ENCODE assay signal across 10 mouse cellular contexts in genomic region chr6:136469807-136470206, GRCm38 (mm10). TPM values are rescaled to one million over a fixed set of nuclear protein-coding genes. Genes with fewer than 3 reads are reported as not detected.
DNase-seq lines count a peak whose midpoint lies in the region; ATAC-seq and TF ChIP-seq lines count a peak whose summit lies in the region.
"Had no signal": no experiment of that assay in that cellular context is flagged by ENCODE, and none has a peak within 500 bp of the region (broad histone marks: within the 10 kb centered on the region; RNA-seq: fewer than 3 reads in every experiment).

No protein-coding gene starts in this region.

- no peak overlapping the region for H3K4me3 ChIP-seq in heart, embryonic 13.5 days
- peak overlapping the region; percentile 73 for H3K4me3 ChIP-seq in E14TG2a.4 (replicated peaks; ENCODE audit: low read length)
- no peak overlapping the region for H3K4me3 ChIP-seq in forebrain, embryonic 16.5 days (replicated peaks; ENCODE audit: low read length)
- H3K4me3 ChIP-seq in liver, embryonic 15.5 days (replicated peaks) = peak overlapping the region; percentile 41

- ATAC-seq in heart, embryonic 13.5 days (ENCODE audit: extremely low read depth, insufficient number of reproducible peaks, low FRiP score, low TSS enrichment) = no peak
- ATAC-seq in forebrain, embryonic 16.5 days = no peak
- no peak for ATAC-seq in liver, embryonic 15.5 days (ENCODE audit: insufficient read depth)
- ATAC-seq in inflammation-experienced regulatory T-cells, adult 6 months = no peak

- no peak for TF ChIP-seq CTCF in E14TG2a.4 (conservative IDR thresholded peaks at IDR 0.05; ENCODE audit: low read length)

- H3K4me1 ChIP-seq in heart, embryonic 13.5 days = peaks cover 80% of the 10 kb centered on the region
- peaks cover 51% of the 10 kb centered on the region for H3K4me1 ChIP-seq in E14TG2a.4 (replicated peaks; ENCODE audit: low read depth, low read length)
- peaks cover 27% of the 10 kb centered on the region for H3K4me1 ChIP-seq in forebrain, embryonic 16.5 days (replicated peaks; ENCODE audit: control insufficient read depth, insufficient read depth, low read length)
- H3K4me1 ChIP-seq in liver, embryonic 15.5 days (replicated peaks) = peaks cover 95% of the 10 kb centered on the region

- no peaks in the 10 kb centered on the region for H3K9me3 ChIP-seq in heart, embryonic 13.5 days
- H3K9me3 ChIP-seq in E14TG2a.4 (ENCODE audit: low read length) = peaks cover 67% of the 10 kb centered on the region
- H3K9me3 ChIP-seq in forebrain, embryonic 16.5 days (ENCODE audit: control insufficient read depth, low read length) = no peaks in the 10 kb centered on the region
- no peaks in the 10 kb centered on the region for H3K9me3 ChIP-seq in liver, embryonic 15.5 days (replicated peaks)

- 67% methylated on average over 9 of the region's 9 CpGs for WGBS in heart, embryonic 13.5 days
- 66% methylated on average over 9 of the region's 9 CpGs for WGBS in forebrain, embryonic 16.5 days
- 79% methylated on average over 9 of the region's 9 CpGs for WGBS in liver, embryonic 15.5 days (ENCODE audit: insufficient replicate concordance)

- no peaks in the 10 kb centered on the region for H3K36me3 ChIP-seq in heart, embryonic 13.5 days
- peaks cover 28% of the 10 kb centered on the region for H3K36me3 ChIP-seq in E14TG2a.4 (ENCODE audit: insufficient read depth, low read length)
- no peaks in the 10 kb centered on the region for H3K36me3 ChIP-seq in forebrain, embryonic 16.5 days (ENCODE audit: control insufficient read depth, insufficient read depth)
- no peaks in the 10 kb centered on the region for H3K36me3 ChIP-seq in liver, embryonic 15.5 days (replicated peaks)

- peak overlapping the region; percentile 97 for H3K27ac ChIP-seq in heart, embryonic 13.5 days (replicated peaks)
- H3K27ac ChIP-seq in forebrain, embryonic 16.5 days (ENCODE audit: low read length) = peak overlapping the region; percentile 97
- H3K27ac ChIP-seq in liver, embryonic 15.5 days (replicated peaks) = peak overlapping the region; percentile 93

- peak overlapping the region; percentile 55 for H3K4me2 ChIP-seq in heart, embryonic 13.5 days
- no peak overlapping the region for H3K4me2 ChIP-seq in forebrain, embryonic 16.5 days (ENCODE audit: low read length)
- H3K4me2 ChIP-seq in liver, embryonic 15.5 days = peak overlapping the region; percentile 70

- H3K9ac ChIP-seq in heart, embryonic 13.5 days = no peak overlapping the region
- no peak overlapping the region for H3K9ac ChIP-seq in forebrain, embryonic 16.5 days (replicated peaks; ENCODE audit: low read depth, low read length)
- H3K9ac ChIP-seq in liver, embryonic 15.5 days = peak overlapping the region; percentile 37; the same call in 1 of the 2 replicates

- H3K27me3 ChIP-seq in heart, embryonic 13.5 days (replicated peaks) = no peaks in the 10 kb centered on the region
- no peaks in the 10 kb centered on the region for H3K27me3 ChIP-seq in E14TG2a.4 (ENCODE audit: insufficient read depth, low read length)
- no peaks in the 10 kb centered on the region for H3K27me3 ChIP-seq in forebrain, embryonic 16.5 days (replicated peaks; ENCODE audit: control insufficient read depth, insufficient read depth, low read length)
- no peaks in the 10 kb centered on the region for H3K27me3 ChIP-seq in liver, embryonic 15.5 days

- DNase-seq in heart, adult 8-10 months (ENCODE audit: low spot score) = no peak
- no peak for DNase-seq in adipocyte (ENCODE audit: low spot score)
- no peak for DNase-seq in layer of hippocampus, adult 9-10 months (ENCODE audit: low spot score)
- DNase-seq: spleen, adult 18-20 months had no signal

RNA-seq across cellular contexts. Expression of gene Atf7ip, which starts 36.2 kb away (rescaled TPM):
- 31.6 and 33.7 TPM in 2 replicates for polyA plus RNA-seq in heart, embryonic 13.5 days (2015; fragmentation: Nextera tagmentation; extraction: Ambion mirVana)
- total RNA-seq in heart, adult 8-10 months (2022) = 10 to 100 TPM; 68.3 to 94.1 (median 76.8) TPM
- polyA plus RNA-seq in forebrain, embryonic 16.5 days (2015; fragmentation: Nextera tagmentation; extraction: Ambion mirVana) = 49.2 and 50.9 TPM in 2 replicates
- polyA plus RNA-seq in liver, embryonic 15.5 days (2015; fragmentation: Nextera tagmentation; extraction: Ambion mirVana) = 14.6 and 17.7 TPM in 2 replicates
- polyA plus RNA-seq in inflammation-experienced regulatory T-cells, adult 6 months (2017; shearing (Covaris generic)) = 10 to 100 TPM; 79.8 to 94.2 (median 91.2) TPM

RNA-seq across cellular contexts. Expression of gene E330021D16Rik, which starts 54.4 kb away (rescaled TPM):
- not detected in 2 replicates for polyA plus RNA-seq in heart, embryonic 13.5 days (2015; fragmentation: Nextera tagmentation; extraction: Ambion mirVana)
- not detected for total RNA-seq in heart, adult 8-10 months (2022)
- polyA plus RNA-seq in forebrain, embryonic 16.5 days (2015; fragmentation: Nextera tagmentation; extraction: Ambion mirVana) = not detected in 2 replicates
- polyA plus RNA-seq in liver, embryonic 15.5 days (2015; fragmentation: Nextera tagmentation; extraction: Ambion mirVana) = 0.38 and 0.48 TPM in 2 replicates
- polyA plus RNA-seq in inflammation-experienced regulatory T-cells, adult 6 months (2017; shearing (Covaris generic)) = under 1 TPM in 2 of 3 experiments, not detected in 1; 0.42 to 0.91 TPM
- total RNA-seq: layer of hippocampus, postnatal 10 days had no signal

Comparison
In these comparisons a context has a peak if more than half of its experiments do, and no peak if none do; other contexts are left out.
1. H3K4me3 ChIP-seq: peak in E14TG2a.4 (single experiment) and liver, embryonic 15.5 days (single experiment); none in heart, embryonic 13.5 days (single experiment) and forebrain, embryonic 16.5 days (single experiment).
2. Peak in every context shown above with its lines, with median percentiles within 50 percentile points of each other: H3K27ac ChIP-seq.